Mouse (Mus musculus): ENCODE measurements at regions not wholly inside any gene's neighbourhood (a gene's known extent, or its start where the extent isn't known, plus 50 kb on each side); places are given as distances from the start of the nearest gene placed in this dataset.
A peak's percentile ranks its signal among the peaks of the same experiment; 100 is the strongest.

- H3K4me3 ChIP-seq (ENCODE audit: low read length) = no peak overlapping the region
- WGBS = 70% methylated on average over 9 of the region's 9 CpGs
- H3K27ac ChIP-seq = no peak overlapping the region
- no peaks in the 10 kb centered on the region for H3K27me3 ChIP-seq (ENCODE audit: insufficient read depth, low read length)
- no peaks in the 10 kb centered on the region for H3K36me3 ChIP-seq (ENCODE audit: insufficient read depth, low read length)
- no peak for TF ChIP-seq CTCF (IDR thresholded peaks at IDR 0.05; ENCODE audit: low read depth)
- H3K4me2 ChIP-seq (ENCODE audit: low read depth, low read length) = peak overlapping the region; percentile 37; the same call in 1 of the 2 replicates
- no peaks in the 10 kb centered on the region for H3K9me3 ChIP-seq (ENCODE audit: low read length)
- DNase-seq (ENCODE audit: low spot score) = no peak
- ATAC-seq = no peak
- H3K4me1 ChIP-seq (ENCODE audit: insufficient read depth, low read length) = no peaks in the 10 kb centered on the region
- no peak overlapping the region for H3K9ac ChIP-seq (replicated peaks; ENCODE audit: low read length)
These were observed 99.0 kb upstream of the Max start for GRCm38 (mm10) chr12:77060766-77061561.

- H3K4me2 ChIP-seq (ENCODE audit: low read depth, low read length) = peak overlapping the region; percentile 37
- H3K36me3 ChIP-seq (ENCODE audit: insufficient read depth, low read length) = no peaks in the 10 kb centered on the region
- no peak overlapping the region for H3K4me3 ChIP-seq (ENCODE audit: low read length)
- DNase-seq (ENCODE audit: low spot score) = no peak
- no peak for TF ChIP-seq CTCF (IDR thresholded peaks at IDR 0.05; ENCODE audit: low read depth)
- no peak for ATAC-seq
- no peaks in the 10 kb centered on the region for H3K4me1 ChIP-seq (ENCODE audit: insufficient read depth, low read length)
- H3K9ac ChIP-seq (replicated peaks; ENCODE audit: low read length) = no peak overlapping the region
- H3K27me3 ChIP-seq (ENCODE audit: insufficient read depth, low read length) = no peaks in the 10 kb centered on the region
- no peaks in the 10 kb centered on the region for H3K9me3 ChIP-seq (ENCODE audit: low read length)
- H3K27ac ChIP-seq = no peak overlapping the region
- 21% methylated on average over 16 of the region's 16 CpGs for WGBS
These were observed 98.2 kb upstream of the Max start for GRCm38 (mm10) chr12:77060060-77060695.

- no peak for DNase-seq (ENCODE audit: low spot score)
- no peaks in the 10 kb centered on the region for H3K9me3 ChIP-seq (ENCODE audit: low read length)
- no peaks in the 10 kb centered on the region for H3K4me1 ChIP-seq (ENCODE audit: insufficient read depth, low read length)
- no peak for TF ChIP-seq CTCF (IDR thresholded peaks at IDR 0.05; ENCODE audit: low read depth)
- H3K9ac ChIP-seq (replicated peaks; ENCODE audit: low read length) = no peak overlapping the region
- no peak overlapping the region for H3K4me2 ChIP-seq (ENCODE audit: low read depth, low read length)
- no peaks in the 10 kb centered on the region for H3K27me3 ChIP-seq (ENCODE audit: insufficient read depth, low read length)
- H3K4me3 ChIP-seq (ENCODE audit: low read length) = no peak overlapping the region
- no peak for ATAC-seq
- H3K27ac ChIP-seq = no peak overlapping the region
- no peaks in the 10 kb centered on the region for H3K36me3 ChIP-seq (ENCODE audit: insufficient read depth, low read length)
- WGBS = 80% methylated on average over 4 of the region's 4 CpGs
These were observed 97.7 kb upstream of the Max start for GRCm38 (mm10) chr12:77059679-77060059.

- Histone ChIP-seq H3K27ac (no peak overlapping the region), H3K4me3 (ENCODE audit: low read length) (no peak overlapping the region), H3K4me1 (ENCODE audit: insufficient read depth, low read length) (no peaks in the 10 kb centered on the region), H3K36me3 (ENCODE audit: insufficient read depth, low read length) (no peaks in the 10 kb centered on the region), H3K27me3 (ENCODE audit: insufficient read depth, low read length) (no peaks in the 10 kb centered on the region), H3K9ac (replicated peaks; ENCODE audit: low read length) (no peak overlapping the region), H3K9me3 (ENCODE audit: low read length) (no peaks in the 10 kb centered on the region), H3K4me2 (ENCODE audit: low read depth, low read length) (no peak overlapping the region)
- ATAC-seq (no peak), DNase-seq (ENCODE audit: low spot score) (no peak)
- no peak for TF ChIP-seq CTCF (IDR thresholded peaks at IDR 0.05; ENCODE audit: low read depth)
- 39% methylated on average over 4 of the region's 4 CpGs for WGBS
These were observed 96.7 kb upstream of the Max start for GRCm38 (mm10) chr12:77058596-77059190.

- Histone ChIP-seq H3K4me1 (ENCODE audit: insufficient read depth, low read length) (no peaks in the 10 kb centered on the region), H3K36me3 (ENCODE audit: insufficient read depth, low read length) (no peaks in the 10 kb centered on the region), H3K4me2 (ENCODE audit: low read depth, low read length) (no peak overlapping the region), H3K9me3 (ENCODE audit: low read length) (no peaks in the 10 kb centered on the region), H3K4me3 (ENCODE audit: low read length) (no peak overlapping the region), H3K27me3 (ENCODE audit: insufficient read depth, low read length) (no peaks in the 10 kb centered on the region), H3K27ac (no peak overlapping the region), H3K9ac (replicated peaks; ENCODE audit: low read length) (no peak overlapping the region)
- DNase-seq (ENCODE audit: low spot score) (no peak), ATAC-seq (no peak)
- 64% methylated on average over 5 of the region's 5 CpGs for WGBS
- TF ChIP-seq CTCF (IDR thresholded peaks at IDR 0.05; ENCODE audit: low read depth) = no peak
These were observed 94.9 kb upstream of the Max start for GRCm38 (mm10) chr12:77056748-77057370.

GRCm38 (mm10) chr12:77054700-77055099 lies 92.7 kb upstream of the Max start:
- WGBS = 86% methylated on average over 5 of the region's 5 CpGs
- Histone ChIP-seq H3K9me3 (ENCODE audit: low read length) (no peaks in the 10 kb centered on the region), H3K27ac (no peak overlapping the region), H3K9ac (replicated peaks; ENCODE audit: low read length) (no peak overlapping the region), H3K4me1 (ENCODE audit: insufficient read depth, low read length) (no peaks in the 10 kb centered on the region), H3K4me3 (ENCODE audit: low read length) (no peak overlapping the region), H3K4me2 (ENCODE audit: low read depth, low read length) (no peak overlapping the region), H3K36me3 (ENCODE audit: insufficient read depth, low read length) (no peaks in the 10 kb centered on the region), H3K27me3 (ENCODE audit: insufficient read depth, low read length) (no peaks in the 10 kb centered on the region)
- no peak for TF ChIP-seq CTCF (IDR thresholded peaks at IDR 0.05; ENCODE audit: low read depth)
- DNase-seq (ENCODE audit: low spot score) (no peak), ATAC-seq (no peak)

Measured in hindbrain, postnatal 0 days (tissue).